Mouse (Mus musculus) erythroblast, embryonic 14.5 days (primary cell): ENCODE results near the gene Tns1. TPM values are rescaled to one million over a fixed set of nuclear protein-coding genes. Genes with fewer than 3 reads are reported as not detected.

Source experiments
- H3K27me3 ChIP-seq: 2 replicates; pipeline ENCODE4 v1.6.1; 2012; ENCODE audit warnings: inconsistent platforms; ENCODE audit not compliant: control insufficient read depth
- H3K36me3 ChIP-seq: 2 replicates; pipeline ENCODE4 v1.6.1; 2012; ENCODE audit warnings: mild to moderate bottlenecking, inconsistent platforms; ENCODE audit not compliant: control insufficient read depth
- H3K4me1 ChIP-seq: 2 replicates; pipeline ENCODE4 v1.6.1; 2012; ENCODE audit warnings: inconsistent platforms; ENCODE audit not compliant: control insufficient read depth
- H3K4me3 ChIP-seq: replicated peaks from 2 replicates; pipeline ENCODE3; 2012; ENCODE audit warnings: moderate library complexity, mild to moderate bottlenecking, inconsistent platforms
- H3K9me3 ChIP-seq: 2 replicates; pipeline ENCODE4 v1.6.1; 2012; ENCODE audit warnings: low read length, inconsistent platforms, mixed read lengths; ENCODE audit not compliant: control insufficient read depth
- GATA1 ChIP-seq: IDR thresholded peaks from 2 replicates; pipeline ENCODE4 v1.6.1; 2012; ENCODE audit warnings: low read length, inconsistent platforms, mixed read lengths
- TAL1 ChIP-seq: IDR thresholded peaks from 3 replicates; pipeline ENCODE4 v1.6.1; 2012; ENCODE audit warnings: low read length, inconsistent platforms, mixed read lengths
- polyA plus RNA-seq: library from polyadenylated mRNA; stranded (reverse); fragments of >175 nt; gene quantifications from 2 replicates; pipeline ENCODE4 v1.2.3, GENCODE M21; 2012

Tns1 gene
- polyA plus RNA-seq, 1 experiment, result 3.6 TPM

DNA sequence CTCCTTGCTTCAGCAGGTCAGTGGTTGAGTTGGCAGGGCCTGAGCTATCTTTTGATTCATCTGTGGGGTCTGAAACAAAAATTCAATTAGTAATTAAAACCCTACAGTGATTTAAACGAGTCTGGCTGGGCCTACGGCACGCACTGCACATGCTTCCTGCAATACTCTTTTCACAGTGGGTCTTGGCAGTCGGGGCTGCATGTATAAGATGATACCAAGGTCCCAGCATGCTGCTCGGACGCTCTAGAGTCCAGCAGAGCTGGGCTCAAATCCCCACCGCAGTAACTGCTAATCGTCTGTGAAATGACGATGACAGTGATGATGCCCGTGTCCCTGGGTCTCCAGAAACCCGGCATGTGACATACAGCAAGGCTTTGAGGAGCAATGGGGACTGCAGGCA is 206.2 kb downstream of the Tns1 start:
- no peaks in the 10 kb centered on the region for H3K27me3 ChIP-seq
- TF ChIP-seq TAL1, result no peak
- no peak for TF ChIP-seq GATA1
- H3K4me1 ChIP-seq, result no peaks in the 10 kb centered on the region
- H3K9me3 ChIP-seq, result no peaks in the 10 kb centered on the region
- peaks cover 96% of the 10 kb centered on the region for H3K36me3 ChIP-seq
- H3K4me3 ChIP-seq, result no peak overlapping the region

DNA sequence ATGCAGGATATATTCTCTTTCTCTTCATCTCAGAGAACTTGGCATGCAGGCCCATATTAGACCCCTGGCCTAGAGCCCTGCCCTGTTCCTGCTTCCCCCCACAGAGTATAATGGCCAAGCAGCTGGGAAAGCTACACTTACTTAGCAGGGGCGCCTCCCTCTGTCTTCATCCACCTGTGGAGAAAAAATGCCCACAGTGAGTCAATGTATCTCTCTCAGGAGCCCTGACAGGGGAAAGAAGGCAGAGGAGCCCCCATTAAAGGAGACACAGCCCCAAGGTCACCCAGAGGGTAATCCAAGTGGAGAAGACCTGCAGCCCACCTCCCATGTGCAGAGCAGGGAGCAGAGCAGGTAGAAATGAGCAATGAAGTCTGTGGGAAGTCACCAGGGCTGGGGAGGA is 208.0 kb downstream of the Tns1 start:
- no peaks in the 10 kb centered on the region for H3K4me1 ChIP-seq
- no peak for TF ChIP-seq TAL1
- no peak for TF ChIP-seq GATA1
- H3K9me3 ChIP-seq, result no peaks in the 10 kb centered on the region
- peaks cover 80% of the 10 kb centered on the region for H3K36me3 ChIP-seq
- no peak overlapping the region for H3K4me3 ChIP-seq
- no peaks in the 10 kb centered on the region for H3K27me3 ChIP-seq

DNA sequence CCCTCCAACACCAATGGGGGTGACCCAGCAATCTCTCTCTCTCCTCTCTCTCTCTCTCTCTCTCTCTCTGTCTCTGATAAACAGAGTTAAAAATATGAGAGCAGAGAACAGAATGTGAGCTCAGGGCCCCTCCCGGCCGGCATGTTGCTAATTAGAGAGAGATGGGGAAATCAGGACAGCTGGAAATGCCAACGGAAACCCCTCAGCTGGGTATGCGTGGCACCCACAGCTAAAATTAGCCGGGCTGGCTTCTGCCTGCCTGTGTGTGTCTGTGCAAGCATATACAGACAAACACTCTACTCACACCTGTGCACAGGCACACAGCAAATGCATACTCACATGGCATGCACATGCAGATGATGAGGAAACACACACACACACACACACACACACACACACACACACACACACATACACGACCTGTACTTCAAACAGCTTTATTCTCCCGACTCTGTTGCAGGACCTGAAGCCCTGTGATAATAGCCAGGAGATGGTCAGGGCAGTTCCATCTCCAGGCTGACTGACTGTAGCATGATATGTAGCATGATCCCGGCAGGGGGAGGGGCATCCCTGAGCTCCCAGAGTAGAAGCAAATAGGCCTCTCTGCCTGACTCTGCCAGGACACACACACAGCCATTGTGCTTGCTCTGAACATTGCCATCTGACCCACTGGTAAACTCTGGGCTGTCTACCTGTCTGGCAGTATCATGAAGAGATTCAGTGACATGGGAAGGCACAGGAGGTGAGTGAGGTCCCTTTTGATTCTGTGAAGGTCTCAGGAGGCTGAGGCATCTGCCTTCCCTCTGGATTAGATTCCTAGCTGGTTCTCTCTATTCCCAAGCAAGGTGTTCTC is 208.8 kb downstream of the Tns1 start:
- H3K36me3 ChIP-seq, result peaks cover 72% of the 10 kb centered on the region
- H3K27me3 ChIP-seq, result no peaks in the 10 kb centered on the region
- TF ChIP-seq TAL1 (no peak), GATA1 (no peak)
- no peaks in the 10 kb centered on the region for H3K4me1 ChIP-seq
- H3K9me3 ChIP-seq, result no peaks in the 10 kb centered on the region
- no peak overlapping the region for H3K4me3 ChIP-seq

DNA sequence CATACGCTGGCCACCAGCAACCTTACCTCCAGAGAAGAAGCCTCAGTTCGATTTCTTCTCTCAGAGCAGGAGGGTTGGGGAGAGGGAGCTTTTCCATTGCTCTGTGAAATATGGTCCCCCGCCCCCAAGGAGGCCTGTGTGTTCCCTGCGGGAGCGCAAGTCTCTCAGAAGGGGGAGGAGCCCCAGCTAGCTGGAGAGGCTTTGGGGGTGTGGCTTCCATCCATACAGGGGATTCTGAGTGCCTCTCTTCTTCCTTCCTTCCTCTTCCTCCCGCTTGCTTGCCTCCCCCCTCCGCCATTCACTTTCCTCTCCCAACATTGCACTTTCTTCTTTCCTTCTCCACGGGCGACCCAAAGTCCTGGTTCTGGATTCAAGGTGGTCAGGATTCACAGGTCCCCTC is 210.2 kb downstream of the Tns1 start:
- Histone ChIP-seq H3K4me3 (no peak overlapping the region), H3K36me3 (peaks cover 58% of the 10 kb centered on the region), H3K9me3 (no peaks in the 10 kb centered on the region), H3K27me3 (no peaks in the 10 kb centered on the region), H3K4me1 (no peaks in the 10 kb centered on the region)
- TF ChIP-seq TAL1 (no peak), GATA1 (no peak)

DNA sequence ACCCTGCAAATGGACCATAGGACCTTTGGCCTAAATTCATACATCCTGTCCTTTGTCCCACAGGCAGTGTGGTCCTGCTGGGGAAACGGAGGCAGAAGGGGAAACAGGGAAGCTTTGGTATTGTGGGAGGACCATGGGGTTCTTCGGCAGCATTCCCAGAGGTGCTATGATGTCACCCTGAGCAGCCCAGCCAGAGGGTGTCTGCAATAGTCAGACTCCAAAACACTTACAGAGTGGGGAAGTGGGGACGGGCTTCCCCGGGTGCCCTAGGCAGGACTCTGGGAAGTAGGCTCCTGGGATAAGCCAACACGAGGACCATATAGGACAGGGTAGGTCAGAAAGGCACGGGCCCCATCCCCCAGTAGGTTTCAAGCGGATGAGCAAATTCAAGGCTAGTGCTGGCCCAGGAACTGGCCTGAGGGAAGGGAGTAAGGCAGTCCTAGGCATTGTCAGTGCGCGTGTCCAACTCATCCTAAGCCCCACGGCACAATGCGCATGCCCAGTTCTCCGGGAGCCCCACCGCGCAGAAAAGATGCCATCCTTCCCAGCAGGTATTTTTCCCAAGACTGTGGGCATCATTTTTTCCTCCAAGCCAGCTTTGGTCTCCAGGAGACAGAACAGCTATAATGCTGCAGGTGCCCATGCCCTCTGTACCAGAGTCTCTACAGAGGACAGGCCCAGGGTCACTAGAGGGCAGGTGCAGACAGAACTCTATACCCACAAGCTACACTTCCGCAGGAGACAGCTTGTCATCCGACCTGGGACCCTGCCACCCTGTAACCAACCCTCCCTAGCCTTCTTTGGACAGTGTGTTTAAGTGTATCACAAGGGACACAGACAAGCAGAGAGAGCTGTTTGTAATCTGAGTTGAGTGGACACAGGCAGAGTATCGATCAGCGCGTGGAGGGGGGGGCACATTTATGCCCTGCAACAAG is 210.9 kb downstream of the Tns1 start:
- H3K36me3 ChIP-seq, result peaks cover 52% of the 10 kb centered on the region
- no peak for TF ChIP-seq TAL1
- TF ChIP-seq GATA1, result no peak

DNA sequence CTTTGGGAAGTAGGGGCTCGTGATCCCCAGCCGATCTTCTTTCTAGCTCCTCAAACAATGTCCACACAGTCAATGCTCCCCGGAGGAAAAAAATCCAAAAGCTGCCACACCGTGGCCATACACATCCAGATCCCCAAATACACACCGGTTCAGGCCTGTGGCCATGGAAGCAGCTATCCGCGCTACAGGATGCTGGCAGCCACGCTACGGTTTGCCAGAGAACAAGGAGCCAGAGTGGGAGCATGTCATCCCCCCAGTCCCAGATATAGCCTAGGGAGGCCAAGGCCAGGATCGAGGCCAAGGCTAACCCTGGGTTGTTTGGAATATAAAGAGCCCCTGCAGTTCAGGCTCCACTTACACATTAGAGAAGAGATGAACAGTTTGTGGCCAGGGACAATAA is 211.8 kb downstream of the Tns1 start:
- TF ChIP-seq TAL1, result no peak
- no peak for TF ChIP-seq GATA1
- H3K4me3 ChIP-seq, result no peak overlapping the region
- H3K36me3 ChIP-seq, result peaks cover 43% of the 10 kb centered on the region
- no peaks in the 10 kb centered on the region for H3K9me3 ChIP-seq
- H3K27me3 ChIP-seq, result no peaks in the 10 kb centered on the region
- H3K4me1 ChIP-seq, result no peaks in the 10 kb centered on the region

More for the DNA sequence above, 210.9 kb downstream of the Tns1 start:
- Histone ChIP-seq H3K9me3 (no peaks in the 10 kb centered on the region), H3K27me3 (no peaks in the 10 kb centered on the region), H3K4me1 (no peaks in the 10 kb centered on the region), H3K4me3 (no peak overlapping the region)

DNA sequence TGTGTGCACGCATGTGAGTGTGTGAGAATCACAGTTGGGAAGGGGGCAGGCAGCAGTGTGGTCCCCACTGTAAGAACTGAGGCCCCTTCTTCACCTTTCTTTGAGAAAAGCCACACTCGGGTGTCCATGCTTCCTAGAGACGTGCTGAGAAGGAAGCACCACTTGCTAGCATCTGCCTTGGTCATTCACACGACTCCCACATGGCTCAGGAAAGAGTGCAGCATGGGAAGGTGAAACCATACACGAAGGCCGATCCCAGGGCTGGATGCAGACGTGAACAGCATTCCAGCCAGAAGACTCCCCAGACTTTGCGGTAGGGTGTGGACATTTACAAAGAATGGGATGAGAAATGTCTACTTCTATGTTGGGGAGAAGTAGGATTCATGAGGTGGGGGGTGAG is 212.3 kb downstream of the Tns1 start:
- Histone ChIP-seq H3K27me3 (no peaks in the 10 kb centered on the region), H3K4me3 (no peak overlapping the region), H3K36me3 (peaks cover 38% of the 10 kb centered on the region), H3K4me1 (no peaks in the 10 kb centered on the region), H3K9me3 (no peaks in the 10 kb centered on the region)
- TF ChIP-seq GATA1 (no peak), TAL1 (no peak)

DNA sequence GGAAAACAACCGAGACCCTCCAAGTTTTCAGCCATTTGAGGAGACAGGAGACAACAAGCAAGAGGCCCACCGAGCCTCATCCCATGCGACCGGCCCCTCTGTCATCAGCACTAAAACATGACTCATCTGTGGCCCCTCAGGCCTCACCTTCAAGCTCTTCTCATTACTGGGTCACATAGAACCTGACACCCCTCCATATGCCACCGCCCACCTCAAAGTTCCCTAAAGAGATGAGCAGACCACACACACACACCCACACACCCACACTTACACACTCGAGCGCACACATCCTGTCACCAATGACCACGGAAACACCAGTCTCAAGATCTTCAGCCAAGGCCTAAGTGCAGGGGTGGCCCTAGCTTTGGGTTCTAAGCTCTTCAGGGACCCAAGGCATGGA is 213.5 kb downstream of the Tns1 start:
- no peak overlapping the region for H3K4me3 ChIP-seq
- TF ChIP-seq TAL1 (no peak), GATA1 (no peak)
- H3K9me3 ChIP-seq, result no peaks in the 10 kb centered on the region
- H3K36me3 ChIP-seq, result peaks cover 25% of the 10 kb centered on the region
- no peaks in the 10 kb centered on the region for H3K4me1 ChIP-seq
- H3K27me3 ChIP-seq, result no peaks in the 10 kb centered on the region

DNA sequence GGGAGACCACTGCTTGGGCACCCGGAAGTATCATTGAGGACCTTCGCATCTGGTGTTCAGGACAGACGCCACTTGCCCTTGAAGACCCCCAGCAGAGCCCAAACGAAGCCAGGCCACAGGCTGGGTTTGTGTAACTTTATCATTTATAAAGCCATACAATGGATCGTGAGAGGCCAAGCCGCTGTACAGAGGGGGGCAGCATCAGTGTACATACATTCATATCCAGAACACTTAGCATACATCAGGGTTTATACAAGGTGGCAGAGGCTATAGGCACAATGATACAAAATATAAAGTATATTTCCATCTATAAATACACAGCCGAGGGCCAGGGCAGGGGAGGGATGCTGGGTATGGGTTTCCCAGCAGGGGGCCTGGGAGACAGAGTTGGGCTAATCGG is 214.1 kb downstream of the Tns1 start:
- no peak overlapping the region for H3K4me3 ChIP-seq
- no peaks in the 10 kb centered on the region for H3K27me3 ChIP-seq
- no peak for TF ChIP-seq GATA1
- no peak for TF ChIP-seq TAL1
- H3K9me3 ChIP-seq, result no peaks in the 10 kb centered on the region
- H3K4me1 ChIP-seq, result no peaks in the 10 kb centered on the region
- peaks cover 20% of the 10 kb centered on the region for H3K36me3 ChIP-seq
